Mouse (Mus musculus) adipose tissue, adult 10 weeks (tissue): Measurements from ENCODE around the gene Thoc5. TPM values are rescaled to one million over a fixed set of nuclear protein-coding genes. Genes with fewer than 3 reads are reported as not detected.

Source experiments
- polyA plus RNA-seq: library from polyadenylated mRNA; stranded (reverse); fragments of 350-450 nt; fragmentation: Illumina TruSeq; extraction: RNeasy Lipid Tissue Mini Kit (QIAGEN cat#74804); gene quantifications from one replicate; pipeline ENCODE4 v1.2.3, GENCODE M21; 2014; ENCODE audit warnings: low read depth, low replicate concordance

The Thoc5 gene
- 20.1 TPM for polyA plus RNA-seq

DNA sequence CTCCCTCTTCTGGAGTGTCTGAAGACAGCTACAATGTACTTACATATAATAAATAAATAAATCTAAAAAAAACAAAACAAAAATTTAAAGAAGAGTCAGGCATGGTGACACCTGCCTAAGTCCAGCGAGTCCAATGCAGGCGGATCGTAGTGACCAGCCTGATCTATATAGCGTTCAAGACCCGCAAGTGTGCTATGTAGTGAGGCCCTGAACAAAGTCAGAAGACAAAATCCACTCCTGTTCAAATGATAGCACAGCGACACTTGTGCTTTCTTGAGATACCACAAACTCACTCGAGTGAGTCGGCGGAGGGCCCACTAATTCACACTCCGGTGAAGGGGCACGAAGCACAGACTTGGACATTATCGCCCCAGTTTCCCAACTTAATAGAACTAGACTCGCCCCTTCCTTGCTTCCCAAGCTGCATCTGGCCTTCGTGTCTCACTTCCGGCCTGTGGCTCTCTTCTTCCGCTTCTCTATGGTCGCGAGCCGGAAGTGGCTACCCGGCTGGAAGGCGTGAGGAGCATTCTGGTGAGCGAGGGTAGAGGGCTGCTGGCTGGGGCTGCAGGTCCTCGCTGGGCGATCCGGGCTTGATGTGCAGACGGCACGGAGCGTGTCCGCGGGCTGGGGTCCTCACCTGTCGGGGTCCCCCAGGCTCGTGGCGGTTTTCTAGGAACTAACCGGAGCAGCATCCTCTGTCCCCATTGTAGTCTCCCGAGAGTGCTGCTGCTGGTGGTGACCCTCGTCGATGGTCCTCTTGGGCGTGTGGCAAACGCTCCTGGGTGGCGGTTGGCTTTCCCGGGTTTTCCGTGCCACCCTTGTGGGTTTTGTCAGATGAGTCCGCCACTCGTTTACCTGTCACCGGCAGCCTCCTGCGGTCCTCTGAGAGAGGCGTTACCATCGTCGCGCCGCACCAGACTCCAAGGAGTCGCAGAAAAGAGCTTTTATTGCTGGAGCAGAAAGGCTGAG is at the start of gene Thoc5:
Thoc5 (plus strand) TSS at position 473 of the 969 bp plus-strand sequence.

DNA sequence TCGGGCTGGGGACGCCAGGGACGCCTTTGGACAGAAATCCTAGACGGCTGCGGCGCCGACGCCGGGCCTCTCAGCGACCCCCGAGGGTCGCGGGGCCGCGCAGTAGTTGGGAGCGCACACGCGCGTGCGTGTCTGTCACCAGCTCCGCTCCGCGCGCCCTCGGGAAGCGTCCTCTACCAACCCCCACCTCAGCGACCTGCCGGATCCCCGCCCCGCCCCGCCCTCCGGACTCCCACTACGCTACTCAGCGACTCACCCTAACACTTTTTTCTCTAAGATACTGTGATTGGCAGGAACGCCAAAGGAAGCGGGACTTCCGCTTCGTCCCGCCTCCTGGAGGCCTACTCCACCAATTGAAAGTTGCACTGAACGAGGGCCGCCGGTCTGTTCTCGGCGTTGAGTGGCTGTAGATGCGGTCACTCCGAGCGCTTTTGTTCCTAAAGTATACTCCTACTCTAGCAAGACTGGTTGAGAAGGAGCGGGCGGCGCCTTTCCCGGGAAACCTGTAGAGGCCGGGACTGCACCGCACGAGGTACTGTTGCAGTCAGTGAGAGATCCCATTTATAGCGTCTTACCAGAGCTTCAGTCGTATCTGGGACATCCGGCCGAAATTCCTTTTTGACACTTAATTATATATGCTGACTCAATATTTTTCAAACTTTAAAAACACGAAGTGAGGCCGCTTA is 45.7 kb upstream of the Thoc5 start, which contains the start of gene Nf2:
Nf2 (minus strand) TSS at position 279 of the 686 bp plus-strand sequence.

DNA sequence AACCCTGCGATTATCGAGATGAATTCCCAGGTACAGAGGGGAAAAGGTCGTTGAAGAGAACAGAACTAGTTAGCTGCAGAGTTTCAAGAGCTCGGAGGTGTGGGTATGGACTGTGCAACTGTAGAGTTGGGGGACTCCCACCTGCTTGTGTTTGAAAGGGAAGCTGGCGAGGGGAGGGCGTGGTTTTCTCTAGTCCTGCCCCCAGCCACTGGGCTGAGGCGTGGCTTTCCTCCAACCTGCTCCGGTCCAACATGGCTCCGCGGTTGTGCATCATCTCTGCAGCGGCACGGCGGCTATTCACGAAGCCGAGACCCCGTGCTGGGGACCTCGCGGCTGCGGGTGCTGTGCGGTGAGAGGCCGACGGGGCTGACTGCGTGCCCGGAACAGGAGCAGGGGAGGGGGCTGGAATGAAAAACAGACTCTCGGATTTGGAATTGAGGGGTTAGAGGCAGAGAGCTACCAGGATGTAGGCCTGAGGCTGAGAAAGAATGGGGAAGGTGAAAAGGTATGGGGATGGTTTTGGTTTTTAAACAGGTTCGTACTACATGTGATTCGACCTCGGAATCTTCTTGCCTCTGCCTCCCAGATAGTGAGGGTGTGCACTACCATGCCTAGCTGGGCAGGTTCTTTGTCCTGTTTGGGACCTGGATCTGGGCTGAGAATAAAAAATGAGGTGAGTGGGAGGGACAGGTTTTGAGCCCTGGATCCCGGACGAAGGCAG is 21.2 kb upstream of the Thoc5 start, which contains the start of gene Nipsnap1:
Nipsnap1 (plus strand) TSS at position 197 of the 721 bp plus-strand sequence.

DNA sequence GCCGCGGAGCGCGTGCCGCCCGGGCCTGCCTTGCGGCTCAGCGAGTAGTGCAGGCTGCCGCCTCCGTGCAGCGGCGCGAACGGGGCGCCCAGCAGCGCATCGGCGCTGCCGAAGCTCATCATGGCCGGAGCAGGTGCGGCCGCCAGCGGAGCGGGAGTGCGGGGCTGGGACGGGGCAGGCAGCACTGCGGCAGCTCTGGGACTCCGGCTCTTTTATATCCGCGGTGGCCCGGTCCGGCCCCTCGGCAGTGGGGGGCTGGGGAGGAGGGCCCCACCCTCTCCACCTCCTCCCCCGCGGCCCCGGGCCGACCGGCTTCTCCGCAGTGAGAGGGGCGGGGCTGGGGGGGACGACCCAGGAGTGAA is 52.7 kb downstream of the Thoc5 start, which contains the start of gene Nefh:
Nefh (minus strand) TSS at position 252 of the 362 bp plus-strand sequence.

Other genes starting within 250 kb of the Thoc5 start
- 374 TPM for gene Uqcr10, start 191.0 kb upstream of the Thoc5 start, polyA plus RNA-seq
- 23.3 TPM for gene Zmat5, start 190.6 kb upstream of the Thoc5 start, polyA plus RNA-seq
- gene Cabp7, start 148.5 kb upstream of the Thoc5 start, polyA plus RNA-seq: not detected
- 52.1 TPM for gene Nf2, start 45.8 kb upstream of the Thoc5 start, polyA plus RNA-seq
- gene Nipsnap1, start 21.4 kb upstream of the Thoc5 start, polyA plus RNA-seq: 13.3 TPM
- 0.26 TPM for gene Nefh, start 52.7 kb downstream of the Thoc5 start, polyA plus RNA-seq
- gene Ap1b1, start 91.5 kb downstream of the Thoc5 start, polyA plus RNA-seq: 54.3 TPM
- 18.2 TPM for gene Rasl10a, start 162.8 kb downstream of the Thoc5 start, polyA plus RNA-seq
- 136 TPM for gene Gas2l1, start 170.0 kb downstream of the Thoc5 start, polyA plus RNA-seq
- gene Rhbdd3, start 203.6 kb downstream of the Thoc5 start, polyA plus RNA-seq: 59.8 TPM
- 377 TPM for gene Ewsr1, start 203.9 kb downstream of the Thoc5 start, polyA plus RNA-seq